Mouse (Mus musculus) hindbrain, postnatal 0 days (tissue): ENCODE data around the gene Tnnc1. TPM values are rescaled to one million over a fixed set of nuclear protein-coding genes. Genes with fewer than 3 reads are reported as not detected.

Experiments
- ATAC-seq: fragments of 200-750 bp; cut with Nextera tagmentation; 2 replicates; pipeline ENCODE4 v1.8.0; 2017; ENCODE audit warnings: mild to moderate bottlenecking, moderate TSS enrichment, moderate library complexity
- DNase-seq: peaks from one replicate; pipeline ENCODE4 v3.0.0-alpha.2; 2015; ENCODE audit warnings: low spot score
- H3K27ac ChIP-seq: fragments of 300-500 bp; sonication (generic); 2 replicates; pipeline ENCODE4 v1.5.1; 2014; ENCODE audit warnings: mild to moderate bottlenecking
- H3K27me3 ChIP-seq: fragments of 300-500 bp; sonication (generic); 2 replicates; pipeline ENCODE4 v1.6.1; 2014; ENCODE audit warnings: low read length, mixed read lengths; ENCODE audit not compliant: insufficient read depth
- H3K36me3 ChIP-seq: fragments of 300-500 bp; sonication (generic); 2 replicates; pipeline ENCODE4 v1.6.1; 2014; ENCODE audit warnings: low read length, mixed read lengths; ENCODE audit not compliant: insufficient read depth
- H3K4me1 ChIP-seq: fragments of 300-500 bp; sonication (generic); 2 replicates; pipeline ENCODE4 v1.6.1; 2014; ENCODE audit warnings: antibody characterized with exemption, low read length, mixed read lengths; ENCODE audit not compliant: insufficient read depth
- H3K4me2 ChIP-seq: fragments of 300-500 bp; sonication (generic); 2 replicates; pipeline ENCODE4 v1.6.1; 2014; ENCODE audit warnings: low read depth, mild to moderate bottlenecking, low read length, moderate library complexity, mixed read lengths
- H3K4me3 ChIP-seq: fragments of 300-500 bp; sonication (generic); 2 replicates; pipeline ENCODE4 v1.5.1; 2014; ENCODE audit warnings: low read length
- H3K9ac ChIP-seq: fragments of 300-500 bp; sonication (generic); replicated peaks from 2 replicates; pipeline ENCODE4 v1.6.1; 2014; ENCODE audit warnings: mild to moderate bottlenecking, low read length, moderate library complexity, mixed read lengths
- H3K9me3 ChIP-seq: fragments of 300-500 bp; sonication (generic); 2 replicates; pipeline ENCODE4 v1.6.1; 2016; ENCODE audit warnings: low read length, mixed read lengths
- CTCF ChIP-seq: IDR thresholded peaks from 2 replicates; pipeline ENCODE4 v1.5.1; 2016; ENCODE audit warnings: antibody characterized with exemption, control low read depth, low read depth
- WGBS: fragments of 180-500 bp; shearing (Covaris S2); extraction: QIAGEN DNeasy Blood & Tissue Kit; methylation state at CpG from one replicate; pipeline ENCODE4 v1.1.7; 2014; 5-methylcytosine and 5-hydroxymethylcytosine counted together
- polyA plus RNA-seq: library from polyadenylated mRNA; unstranded; fragments of >200 nt; fragmentation: Nextera tagmentation; extraction: Ambion mirVana; gene quantifications from 2 replicates; pipeline ENCODE4 v1.2.1, GENCODE M21; 2015
- total RNA-seq: library from RNA; depleted of rRNA; stranded (reverse); fragments of >200 nt; gene quantifications from 2 replicates; pipeline ENCODE4 v1.2.3, GENCODE M21; 2014

Tnnc1 gene
- total and polyA plus RNA-seq, 2 experiments from 2014 or later = 0.68 to 2.9 TPM

DNA sequence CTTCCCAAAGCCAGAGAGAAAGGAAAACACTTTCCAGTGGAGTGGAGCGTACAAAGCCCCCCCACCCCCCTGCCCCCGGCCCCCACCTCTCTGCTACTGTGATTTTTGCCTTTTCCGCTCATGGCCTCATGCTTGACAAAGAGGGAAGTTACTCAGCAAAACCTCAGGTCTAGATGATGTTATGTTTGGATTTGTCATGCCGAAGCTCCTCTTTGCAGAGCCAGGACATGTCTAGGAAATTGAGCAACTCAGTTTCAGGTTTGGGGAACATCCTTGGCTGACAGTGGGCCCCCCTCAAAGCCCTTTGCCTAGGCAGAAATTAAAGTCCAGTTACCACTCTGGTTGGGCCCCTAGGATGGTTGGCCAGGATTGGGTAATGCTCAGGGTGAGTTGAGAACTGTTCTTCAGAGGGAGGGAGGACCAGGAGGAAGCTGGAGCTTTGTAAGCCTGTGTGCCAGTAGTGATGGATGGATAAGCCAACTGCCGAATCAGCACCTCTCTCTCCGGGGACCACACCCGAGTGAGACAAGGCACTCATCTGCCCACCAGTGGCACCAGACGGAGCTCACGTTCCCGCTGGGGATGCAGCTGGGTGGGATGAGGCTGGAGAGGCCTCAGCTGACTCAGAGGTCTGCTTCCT lies 42.0 kb upstream of the Tnnc1 start:
- Histone ChIP-seq H3K4me2 (no peak overlapping the region), H3K9ac (0 out of 2 replicates have a peak overlapping the region, but pooled peaks have one; percentile 2), H3K36me3 (peaks cover 5% of the 10 kb centered on the region), H3K4me1 (peaks cover 14% of the 10 kb centered on the region), H3K9me3 (no peaks in the 10 kb centered on the region), H3K4me3 (no peak overlapping the region), H3K27me3 (no peaks in the 10 kb centered on the region), H3K27ac (peak overlapping the region; percentile 45)
- 52% methylated on average over 10 of the region's 10 CpGs for WGBS
- TF ChIP-seq CTCF = no peak
- ATAC-seq (no peak), DNase-seq (no peak)

DNA sequence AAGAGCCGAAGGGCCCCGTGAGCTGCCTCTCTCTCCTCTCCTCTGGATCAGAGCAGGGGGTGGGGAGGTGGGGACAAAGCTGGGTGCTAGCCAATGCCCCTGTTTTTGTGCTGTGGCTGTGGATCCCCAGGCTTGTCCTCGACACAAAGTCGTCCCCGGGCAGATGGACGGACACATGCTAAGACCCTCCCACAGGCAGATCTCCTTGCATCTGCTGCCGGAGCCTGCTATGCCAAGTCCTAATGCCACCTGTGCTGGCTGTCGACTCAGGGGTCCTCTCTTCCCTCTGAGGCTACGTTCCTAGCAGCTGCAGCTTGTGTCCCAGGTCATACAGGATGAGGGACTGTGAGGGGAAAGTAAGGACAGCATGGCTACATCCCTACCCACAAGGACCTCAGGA lies 41.3 kb upstream of the Tnnc1 start:
- H3K36me3 ChIP-seq = peaks cover 12% of the 10 kb centered on the region
- WGBS = 32% methylated on average over 9 of the region's 9 CpGs
- 0 out of 2 replicates have a peak overlapping the region, but pooled peaks have one; percentile 2 for H3K9ac ChIP-seq
- H3K9me3 ChIP-seq = no peaks in the 10 kb centered on the region
- peak overlapping the region; percentile 30; the same call in 1 of the 2 replicates for H3K4me2 ChIP-seq
- ATAC-seq (peak; percentile 11; the same call in 1 of the 2 replicates), DNase-seq (peak; percentile 40)
- peak overlapping the region; percentile 45 for H3K27ac ChIP-seq
- H3K27me3 ChIP-seq = no peaks in the 10 kb centered on the region
- H3K4me3 ChIP-seq = no peak overlapping the region
- peaks cover 14% of the 10 kb centered on the region for H3K4me1 ChIP-seq
- TF ChIP-seq CTCF = no peak

DNA sequence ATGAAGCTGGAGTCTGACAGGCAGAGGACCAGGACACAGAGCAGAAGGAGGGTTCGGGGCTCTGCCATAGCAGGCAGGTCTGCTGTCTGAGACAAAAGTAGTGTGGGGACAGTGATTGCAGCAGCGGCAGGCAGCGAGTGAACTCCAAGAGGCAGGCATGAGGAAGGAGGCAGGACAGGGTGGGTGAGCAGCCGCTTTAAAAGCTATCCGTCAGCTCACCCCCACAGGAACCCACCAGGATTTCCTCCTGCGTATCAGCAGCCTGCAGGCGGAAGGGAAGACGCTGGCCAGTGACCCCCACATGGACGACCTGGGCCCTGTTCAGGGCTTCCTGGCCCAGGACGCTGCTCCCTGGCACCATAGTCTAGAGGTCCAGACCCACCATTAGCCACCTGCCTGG lies 39.7 kb upstream of the Tnnc1 start, which contains the start of gene Stab1:
Gene Stab1 (minus strand): TSS at position 217 of the 400 bp plus-strand sequence.
- TF ChIP-seq CTCF = no peak
- peak within 1 kb of the TSS; percentile 15; the same call in 1 of the 2 replicates for H3K27ac ChIP-seq
- DNase-seq = no peak
- no peaks in the 10 kb centered on the region for H3K27me3 ChIP-seq
- H3K9ac ChIP-seq = no peak within 1 kb of the TSS
- H3K4me1 ChIP-seq = peaks cover 14% of the 10 kb centered on the region
- peak within 1 kb of the TSS; percentile 30; the same call in 1 of the 2 replicates for H3K4me2 ChIP-seq
- no peaks in the 10 kb centered on the region for H3K9me3 ChIP-seq
- peaks cover 28% of the 10 kb centered on the region for H3K36me3 ChIP-seq
- no peak for ATAC-seq
- 55% methylated on average over 10 of the region's 10 CpGs for WGBS
- no peak within 1 kb of the TSS for H3K4me3 ChIP-seq

- ATAC-seq (no peak), DNase-seq (no peak)
- H3K27me3 ChIP-seq = no peaks in the 10 kb centered on the region
- H3K9ac ChIP-seq = no peak overlapping the region
- H3K4me1 ChIP-seq = peaks cover 14% of the 10 kb centered on the region
- no peak overlapping the region for H3K4me2 ChIP-seq
- H3K4me3 ChIP-seq = no peak overlapping the region
- no peak for TF ChIP-seq CTCF
- 84% methylated on average over 6 of the region's 6 CpGs for WGBS
- no peaks in the 10 kb centered on the region for H3K9me3 ChIP-seq
- 0 out of 2 replicates have a peak overlapping the region, but pooled peaks have one; percentile 15 for H3K27ac ChIP-seq
- peaks cover 38% of the 10 kb centered on the region for H3K36me3 ChIP-seq
Observed at GRCm38 (mm10) chr14:31169508-31169907, 38.6 kb upstream of the Tnnc1 start.

DNA sequence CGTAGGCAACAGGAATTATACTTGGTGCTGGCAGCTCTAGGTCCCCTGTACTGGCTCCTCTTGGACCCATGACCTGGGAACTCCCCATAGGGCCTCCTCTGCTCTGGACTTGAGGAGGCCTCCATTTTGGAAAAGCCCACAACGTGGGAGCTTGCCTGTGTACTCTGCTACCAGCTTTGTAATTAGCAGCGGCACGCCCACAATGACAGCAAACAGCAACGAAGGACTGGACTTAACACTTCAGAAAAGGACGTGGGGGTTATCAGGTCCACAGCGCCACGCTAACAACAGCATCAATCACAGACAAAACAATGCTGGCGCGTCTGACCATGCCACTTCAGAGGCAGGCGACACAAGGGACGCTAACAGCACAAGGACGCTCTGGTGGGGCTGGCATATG lies 37.1 kb upstream of the Tnnc1 start:
- Histone ChIP-seq H3K4me3 (no peak overlapping the region), H3K27me3 (no peaks in the 10 kb centered on the region), H3K36me3 (peaks cover 52% of the 10 kb centered on the region), H3K4me2 (no peak overlapping the region), H3K9me3 (no peaks in the 10 kb centered on the region), H3K4me1 (peaks cover 14% of the 10 kb centered on the region), H3K27ac (peak overlapping the region; percentile 16), H3K9ac (no peak overlapping the region)
- ATAC-seq = no peak
- no peak for DNase-seq
- WGBS = 67% methylated on average over 13 of the region's 13 CpGs
- TF ChIP-seq CTCF = no peak

DNA sequence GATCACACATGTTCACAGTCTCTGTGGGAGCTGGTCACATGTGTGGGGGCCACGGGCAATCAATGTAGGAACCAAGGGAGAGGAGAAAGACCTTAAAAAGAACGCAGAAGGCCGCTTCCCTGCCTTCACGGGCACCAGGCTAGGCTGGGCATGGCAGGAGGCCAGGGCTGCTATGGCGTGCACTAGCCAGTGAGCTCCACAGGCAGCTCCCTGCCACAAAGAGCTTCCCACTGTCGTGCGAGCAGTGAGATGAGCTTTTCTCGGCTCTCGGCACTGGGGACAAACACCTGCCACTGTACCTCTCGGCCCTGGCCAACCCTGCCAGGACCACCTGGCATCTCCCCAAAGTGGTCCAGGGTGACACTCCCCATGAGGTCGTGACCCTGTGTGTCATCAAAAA lies 36.7 kb upstream of the Tnnc1 start:
- ATAC-seq (0 out of 2 replicates have a peak, but pooled peaks have one; percentile 37), DNase-seq (peak; percentile 42)
- Histone ChIP-seq H3K36me3 (peaks cover 56% of the 10 kb centered on the region), H3K9ac (no peak overlapping the region), H3K27me3 (no peaks in the 10 kb centered on the region), H3K27ac (no peak overlapping the region), H3K9me3 (no peaks in the 10 kb centered on the region), H3K4me1 (peaks cover 11% of the 10 kb centered on the region), H3K4me2 (no peak overlapping the region), H3K4me3 (no peak overlapping the region)
- WGBS = 63% methylated on average over 11 of the region's 11 CpGs
- no peak for TF ChIP-seq CTCF

DNA sequence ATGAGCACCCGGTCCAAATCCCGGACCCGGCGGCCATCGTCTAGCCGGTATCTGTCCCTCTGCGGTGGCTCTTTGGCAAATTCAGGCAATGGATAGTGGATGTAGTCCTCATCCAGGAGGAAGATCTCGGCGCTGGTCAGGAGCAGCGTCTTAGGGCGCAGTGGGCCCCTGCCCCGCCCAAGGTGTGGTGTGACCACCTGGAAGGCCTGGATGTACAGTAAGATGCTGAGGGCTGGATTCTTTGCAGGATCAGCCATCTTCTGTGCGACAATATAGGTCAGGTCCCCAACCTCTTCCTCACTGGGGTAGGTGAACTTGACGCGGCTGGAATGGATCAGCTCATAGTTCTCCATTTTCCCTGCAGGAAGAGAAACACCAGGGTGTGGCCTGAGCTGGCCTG lies 36.3 kb upstream of the Tnnc1 start:
- H3K36me3 ChIP-seq = peaks cover 60% of the 10 kb centered on the region
- no peak overlapping the region for H3K27ac ChIP-seq
- H3K27me3 ChIP-seq = no peaks in the 10 kb centered on the region
- peaks cover 7% of the 10 kb centered on the region for H3K4me1 ChIP-seq
- TF ChIP-seq CTCF = no peak
- no peak overlapping the region for H3K9ac ChIP-seq
- ATAC-seq = no peak
- H3K4me2 ChIP-seq = no peak overlapping the region
- DNase-seq = no peak
- H3K9me3 ChIP-seq = no peaks in the 10 kb centered on the region
- 93% methylated on average over 15 of the region's 15 CpGs for WGBS
- H3K4me3 ChIP-seq = no peak overlapping the region
